ENCODE assay signal across 14 mouse cellular contexts in the genomic region with DNA sequence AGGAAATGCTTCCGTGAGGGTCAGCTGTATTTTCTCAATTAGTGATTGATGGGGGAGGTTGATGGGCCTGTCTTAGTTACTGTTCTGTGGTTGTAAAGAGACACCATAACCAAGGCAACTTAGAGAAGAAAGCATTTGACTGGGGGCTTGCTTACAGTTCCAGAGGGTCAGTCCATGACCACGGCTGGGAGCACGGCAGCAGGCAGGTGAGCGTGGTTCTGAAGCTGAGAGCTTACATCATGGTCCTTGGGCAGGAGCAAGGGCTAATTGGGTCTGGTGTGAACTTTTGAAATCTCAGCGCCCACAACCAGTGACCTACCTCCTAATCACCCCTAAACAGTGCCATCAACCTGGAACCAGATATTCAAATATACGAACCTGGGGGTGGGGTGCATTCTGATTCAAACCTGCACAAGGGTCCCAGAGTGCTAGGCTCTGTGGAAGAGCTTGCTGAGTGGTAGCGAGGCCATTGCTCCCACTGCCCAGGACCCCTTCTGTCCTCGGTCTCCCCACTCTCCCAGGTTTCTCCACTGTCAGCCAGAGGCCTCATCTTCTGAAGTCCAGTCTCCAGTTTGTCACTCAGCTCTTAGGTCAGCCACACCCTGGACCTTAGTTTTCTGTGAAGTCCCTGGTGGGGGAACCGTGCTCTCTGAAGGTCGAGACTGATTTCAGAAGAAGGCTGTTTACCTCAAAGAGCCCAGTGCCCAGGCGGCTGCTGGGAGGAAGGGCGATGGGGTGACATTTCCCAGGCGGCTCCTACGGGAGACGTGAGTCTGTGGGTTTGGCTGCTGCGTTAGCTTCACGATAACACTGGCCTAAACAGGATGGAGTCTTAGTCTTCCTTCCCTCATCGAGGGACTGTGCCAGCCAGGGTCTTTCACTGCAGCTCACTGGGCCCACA. TPM values are rescaled to one million over a fixed set of nuclear protein-coding genes. Genes with fewer than 3 reads are reported as not detected.
DNase-seq lines count a peak whose midpoint lies in the region; ATAC-seq and TF ChIP-seq lines count a peak whose summit lies in the region.
"Had no signal": no experiment of that assay in that cellular context is flagged by ENCODE, and none has a peak within 500 bp of the region (broad histone marks: within the 10 kb centered on the region; RNA-seq: fewer than 3 reads in every experiment).

No protein-coding gene starts in this region.

- no peaks in the 10 kb centered on the region for H3K9me3 ChIP-seq in heart, postnatal 0 days (replicated peaks; ENCODE audit: control insufficient read depth, low read length)
- H3K9me3 ChIP-seq: embryonic facial prominence, embryonic 13.5 days had no signal

- H3K36me3 ChIP-seq in heart, adult 2 months (ENCODE audit: control insufficient read depth, insufficient read depth, low read length): no peaks in the 10 kb centered on the region
- H3K36me3 ChIP-seq in heart, postnatal 0 days (replicated peaks; ENCODE audit: control insufficient read depth, insufficient read depth, low read length): no peaks in the 10 kb centered on the region
- H3K36me3 ChIP-seq: embryonic facial prominence, embryonic 13.5 days had no signal

- H3K4me1 ChIP-seq in heart, adult 2 months (ENCODE audit: control insufficient read depth, insufficient read depth, low read length): peaks cover 23% of the 10 kb centered on the region
- peaks cover 13% of the 10 kb centered on the region for H3K4me1 ChIP-seq in lung, adult 2 months (ENCODE audit: control insufficient read depth, insufficient read depth, low read length)
- peaks cover 17% of the 10 kb centered on the region; the same call in 1 of the 2 replicates for H3K4me1 ChIP-seq in heart, postnatal 0 days (ENCODE audit: control insufficient read depth, insufficient read depth)

- no peak overlapping the region for H3K9ac ChIP-seq in heart, adult 2 months (ENCODE audit: low read depth, low read length)
- no peak overlapping the region for H3K9ac ChIP-seq in heart, postnatal 0 days (replicated peaks; ENCODE audit: low read depth, low read length)
- H3K9ac ChIP-seq: embryonic facial prominence, embryonic 13.5 days had no signal

- no peak for TF ChIP-seq POLR2A in heart, adult 2 months (IDR thresholded peaks at IDR 0.05; ENCODE audit: insufficient read depth, low read depth, low read length)
- peak; percentile 15; the same call in 1 of the 2 replicates for TF ChIP-seq POLR2A in lung, adult 2 months (IDR thresholded peaks at IDR 0.05; ENCODE audit: borderline replicate concordance, extremely low read depth, low read depth, low read length)

- TF ChIP-seq CTCF in heart, adult 2 months (IDR thresholded peaks at IDR 0.05): no peak
- TF ChIP-seq CTCF in lung, adult 2 months (IDR thresholded peaks at IDR 0.05; ENCODE audit: insufficient read depth, low read length): no peak
- TF ChIP-seq CTCF in heart, postnatal 0 days (IDR thresholded peaks at IDR 0.05; ENCODE audit: low read depth): no peak

- H3K27me3 ChIP-seq in heart, adult 2 months (ENCODE audit: control insufficient read depth, insufficient read depth, low read length): no peaks in the 10 kb centered on the region
- H3K27me3 ChIP-seq in heart, postnatal 0 days (ENCODE audit: control insufficient read depth, insufficient read depth, low read length): no peaks in the 10 kb centered on the region
- H3K27me3 ChIP-seq: embryonic facial prominence, embryonic 13.5 days had no signal

- H3K4me3 ChIP-seq in heart, adult 2 months: no peak overlapping the region
- H3K4me3 ChIP-seq in lung, adult 2 months (replicated peaks; ENCODE audit: extremely low read depth, low read depth, low read length): no peak overlapping the region
- no peak overlapping the region for H3K4me3 ChIP-seq in heart, postnatal 0 days (ENCODE audit: low read depth, low read length)
- H3K4me3 ChIP-seq: embryonic facial prominence, embryonic 13.5 days had no signal

- TF ChIP-seq EP300 in heart, adult 2 months (IDR thresholded peaks at IDR 0.05; ENCODE audit: insufficient read depth, low read depth, low read length): no peak
- no peak for TF ChIP-seq EP300 in heart, postnatal 0 days (IDR thresholded peaks at IDR 0.05; ENCODE audit: low read depth)

- DNase-seq in heart, adult 2 months: peak in 1 of 2 experiments; percentile 36
- no peak for DNase-seq in heart, postnatal 14 days
- no peak for DNase-seq in lung, adult 2 months
- no peak for DNase-seq in lung, postnatal 25 days (ENCODE audit: low spot score)
- no peak for DNase-seq in heart, postnatal 0 days (ENCODE audit: low spot score)
- peak; percentile 51 to 72 for DNase-seq in lung, postnatal 4 days
- no peak for DNase-seq in T-cell, adult 2 months (ENCODE audit: low spot score)
- no peak for DNase-seq in cerebellum, postnatal 36 days
- DNase-seq: gastrocnemius, postnatal 14 days; thymus, adult 2 months had no signal

- intact Hi-C loops in heart, adult 2 months (cut with DNase I): no loop called here
- intact Hi-C loops in heart, postnatal 14 days (cut with DNase I): loop anchor here (5.0 kb wide), 1 partner anchor 95 kb away; the partner anchor contains the start of gene Grasp

- no peaks in the 10 kb centered on the region for H3K79me2 ChIP-seq in heart, adult 2 months (replicated peaks; ENCODE audit: control insufficient read depth, insufficient read depth, low read length)

- H3K4me2 ChIP-seq in heart, postnatal 0 days (ENCODE audit: low read depth, low read length): no peak overlapping the region

- H3K27ac ChIP-seq in heart, adult 2 months: peak overlapping the region; percentile 52; the same call in 1 of the 2 replicates
- H3K27ac ChIP-seq in heart, postnatal 0 days (ENCODE audit: low read depth): peak overlapping the region; percentile 20; the same call in 1 of the 2 replicates
- H3K27ac ChIP-seq: embryonic facial prominence, embryonic 13.5 days had no signal

- ATAC-seq in heart, postnatal 0 days (ENCODE audit: insufficient read depth, low read depth): no peak
- ATAC-seq: activated CD4-positive, CD25-positive, alpha-beta regulatory T cell, adult 4 months; hindbrain, embryonic 16.5 days had no signal

- WGBS in heart, adult 2 months: 64% methylated on average over 18 of the region's 18 CpGs
- WGBS in lung, adult 2 months: 61% methylated on average over 18 of the region's 18 CpGs
- WGBS in heart, postnatal 0 days: 53% methylated on average over 18 of the region's 18 CpGs

RNA-seq across cellular contexts. Expression of gene 6030408B16Rik, which starts 24.2 kb away (rescaled TPM):
- total RNA-seq in heart, adult 2 months (2021): 1 to 10 TPM in 1 of 2 experiments, under 1 TPM in 1; 0.70 to 1.1 TPM
- polyA plus RNA-seq in heart, adult 2 months (2012; rRNA removed): 2.5 and 6.3 TPM in 2 replicates
- 1 to 10 TPM; 1.7 to 1.8 TPM for total RNA-seq in heart, postnatal 14 days (2021)
- polyA plus RNA-seq in lung, adult 2 months (2012; rRNA removed): 35.1 and 39.4 TPM in 2 replicates
- 6.5 and 8.4 TPM in 2 replicates for total RNA-seq in heart, postnatal 0 days (2014; rRNA removed; ENCODE audit: low replicate concordance)
- 6.4 and 8.1 TPM in 2 replicates for polyA plus RNA-seq in heart, postnatal 0 days (2015; fragmentation: Nextera tagmentation; extraction: Ambion mirVana)

RNA-seq across cellular contexts. Expression of gene Atg101, which starts 33.1 kb away (rescaled TPM):
- total RNA-seq in heart, adult 2 months (2021): 10 to 100 TPM; 21.2 to 22.4 TPM
- polyA plus RNA-seq in heart, adult 2 months (2012; rRNA removed): 26.4 and 29.3 TPM in 2 replicates
- 10 to 100 TPM; 24.7 to 25.5 TPM for total RNA-seq in heart, postnatal 14 days (2021)
- 36.1 and 38.6 TPM in 2 replicates for polyA plus RNA-seq in lung, adult 2 months (2012; rRNA removed)
- 43.7 and 61.6 TPM in 2 replicates for total RNA-seq in heart, postnatal 0 days (2014; rRNA removed; ENCODE audit: low replicate concordance)
- polyA plus RNA-seq in heart, postnatal 0 days (2015; fragmentation: Nextera tagmentation; extraction: Ambion mirVana): 48.6 and 53.4 TPM in 2 replicates

RNA-seq across cellular contexts. Expression of gene Krt80, which starts 52.8 kb away (rescaled TPM):
- total RNA-seq in heart, adult 2 months (2021): 1 to 10 TPM; 2.2 to 2.8 TPM
- polyA plus RNA-seq in heart, adult 2 months (2012; rRNA removed): 2.0 and 3.2 TPM in 2 replicates
- total RNA-seq in heart, postnatal 14 days (2021): 1 to 10 TPM; 1.1 to 1.6 TPM
- polyA plus RNA-seq in lung, adult 2 months (2012; rRNA removed): 130 and 155 TPM in 2 replicates
- 5.9 and 12.0 TPM in 2 replicates for total RNA-seq in heart, postnatal 0 days (2014; rRNA removed; ENCODE audit: low replicate concordance)
- 1.8 and 2.2 TPM in 2 replicates for polyA plus RNA-seq in heart, postnatal 0 days (2015; fragmentation: Nextera tagmentation; extraction: Ambion mirVana)
- polyA plus RNA-seq: activated CD4-positive, CD25-positive, alpha-beta regulatory T cell, adult 4 months; forebrain, embryonic 14.5 days had no signal

Comparison
In these comparisons a context has a peak if more than half of its experiments do, and no peak if none do; other contexts are left out.
1. DNase-seq: peak in lung, postnatal 4 days (2 of 2); none in heart, postnatal 14 days (0 of 2), lung, adult 2 months (single experiment), lung, postnatal 25 days (single experiment), heart, postnatal 0 days (single experiment), T-cell, adult 2 months (single experiment) and cerebellum, postnatal 36 days (0 of 2).